Mouse (Mus musculus) kidney, adult 2 months (tissue): ENCODE measurements around the gene Mxd3.

Experiments used
- CTCF ChIP-seq: fragments of 200-500 bp; conservative IDR thresholded peaks from 2 replicates; pipeline ENCODE4 v1.5.1; 2011; ENCODE audit warnings: low read depth, mild to moderate bottlenecking, control low read depth, low read length, moderate library complexity, mixed read lengths; ENCODE audit not compliant: insufficient read depth, insufficient read length
- POLR2A ChIP-seq: fragments of 200-500 bp; IDR thresholded peaks from one replicate; pipeline ENCODE4 v1.6.1; 2011; ENCODE audit warnings: low read depth, low read length, control low read depth

DNA sequence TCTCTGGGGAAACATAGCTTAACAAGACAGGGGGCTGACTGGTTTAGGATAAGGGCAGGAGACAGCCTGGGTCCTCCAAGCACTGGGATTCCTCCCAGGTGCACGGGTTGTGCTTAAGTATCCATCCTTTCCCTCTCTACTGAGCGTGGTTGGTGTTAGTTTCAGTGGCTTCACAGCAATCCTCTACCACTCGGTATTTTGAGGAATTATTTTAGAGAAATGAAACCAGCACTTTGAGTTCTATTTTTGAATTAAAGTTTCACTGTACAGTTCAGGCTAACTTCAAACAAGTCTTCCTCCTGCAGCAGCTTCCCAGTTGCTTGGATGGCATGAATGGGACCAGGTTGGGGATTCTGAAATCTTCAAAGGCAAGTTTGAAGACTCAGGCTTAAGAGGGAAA is 11.3 kb downstream of the Mxd3 start:
- TF ChIP-seq POLR2A (no peak), CTCF (no peak)
